Mouse (Mus musculus): ENCODE data around the gene Il17d.

Gene Il17d

DNA sequence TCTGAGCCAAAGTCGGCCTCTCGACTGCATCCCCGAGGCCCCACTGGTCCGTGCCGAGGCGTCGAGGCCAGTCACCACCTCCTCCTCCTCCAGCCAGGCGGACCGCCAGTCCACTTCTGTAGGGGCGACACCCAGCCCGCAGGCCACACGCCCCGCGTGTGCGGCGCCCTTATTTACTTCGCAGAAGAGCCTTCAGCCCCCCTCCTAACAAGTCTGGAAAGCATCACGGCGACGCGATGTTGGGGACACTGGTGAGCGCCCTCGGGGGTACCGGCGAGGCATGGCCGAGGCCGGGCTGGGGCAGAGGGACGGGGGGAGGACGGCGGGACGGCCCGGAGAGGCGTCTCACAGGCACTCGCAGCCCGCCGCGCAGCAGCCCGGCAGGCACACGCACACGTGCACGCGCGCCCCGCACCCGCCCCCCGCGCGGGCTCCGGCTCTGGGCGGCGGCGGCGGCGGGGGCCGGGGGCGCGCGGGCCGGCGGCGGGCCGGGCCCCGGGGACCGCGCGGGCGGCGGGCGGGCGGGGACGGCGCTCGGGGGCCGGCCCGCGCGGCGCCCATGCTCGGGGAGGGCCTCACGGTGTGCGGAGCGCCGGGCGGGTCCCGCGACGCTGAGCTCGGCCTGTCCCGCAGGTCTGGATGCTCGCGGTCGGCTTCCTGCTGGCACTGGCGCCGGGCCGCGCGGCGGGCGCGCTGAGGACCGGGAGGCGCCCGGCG lies at the start of gene Il17d:
Gene Il17d (plus strand): TSS at position 107 of the 717 bp plus-strand sequence.
- peak in 1 of 2 experiments; percentile 37 for DNase-seq (ENCODE audit: low spot score in 2 of 2)

DNA sequence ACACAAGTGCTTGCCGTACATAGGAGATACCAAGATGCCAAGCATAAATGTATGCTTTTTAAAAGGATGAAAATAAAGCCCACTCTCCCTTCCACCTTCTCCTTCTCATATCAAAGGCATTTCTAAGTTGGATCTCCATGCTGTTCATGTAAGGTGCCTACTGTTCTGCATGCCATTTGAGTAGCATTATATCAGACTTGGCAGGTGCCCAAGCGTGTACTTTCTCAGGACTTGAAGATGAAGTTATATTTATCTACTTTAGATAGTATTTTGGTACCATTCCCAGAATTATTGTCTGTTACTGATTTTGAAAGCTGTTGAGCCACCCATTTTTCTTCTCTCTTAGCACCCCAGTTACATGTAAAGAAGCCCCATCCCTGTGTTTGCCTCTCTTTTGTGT lies 49.5 kb upstream of the Il17d start:
- no peak for DNase-seq (ENCODE audit: low spot score in 2 of 2)

DNA sequence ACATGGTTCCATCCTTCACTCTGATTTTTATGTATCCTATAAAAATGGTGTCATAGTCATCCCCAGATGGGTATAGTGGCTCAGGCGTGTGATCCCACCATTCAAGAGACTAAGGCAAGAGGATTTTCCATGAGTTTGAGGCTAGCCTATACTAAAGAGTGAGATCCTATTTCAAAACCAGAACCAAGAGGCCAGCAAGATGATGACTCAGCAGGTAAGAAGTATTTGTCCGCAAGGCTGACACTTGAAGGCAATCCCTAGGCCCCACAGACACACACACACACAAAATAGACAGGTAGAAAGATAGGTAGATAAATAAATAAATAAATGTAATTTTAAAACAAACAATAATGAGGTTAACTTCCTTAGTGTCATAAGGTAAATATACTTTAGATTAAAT lies 42.3 kb upstream of the Il17d start:
- no peak for DNase-seq (ENCODE audit: low spot score in 2 of 2)

DNA sequence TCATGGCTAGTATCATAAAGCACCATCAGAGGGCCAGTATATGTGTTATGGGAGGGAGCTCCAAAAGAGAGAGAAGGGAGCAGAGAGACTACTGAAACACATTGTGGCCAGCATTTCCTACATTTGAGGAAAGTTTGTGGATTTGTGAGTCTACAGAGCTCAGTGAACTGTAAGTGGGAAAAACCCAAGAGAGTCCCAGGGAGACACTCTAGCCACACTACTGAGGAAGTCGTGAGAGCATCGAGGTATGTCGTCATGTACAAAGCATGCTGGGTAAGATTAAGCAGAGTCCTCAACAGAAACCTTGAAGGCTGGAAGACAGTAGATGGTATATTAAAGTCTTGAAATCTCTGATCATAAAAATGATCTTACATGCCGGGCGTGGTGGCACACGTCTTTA lies 40.4 kb upstream of the Il17d start:
- no peak for DNase-seq (ENCODE audit: low spot score in 2 of 2)

DNA sequence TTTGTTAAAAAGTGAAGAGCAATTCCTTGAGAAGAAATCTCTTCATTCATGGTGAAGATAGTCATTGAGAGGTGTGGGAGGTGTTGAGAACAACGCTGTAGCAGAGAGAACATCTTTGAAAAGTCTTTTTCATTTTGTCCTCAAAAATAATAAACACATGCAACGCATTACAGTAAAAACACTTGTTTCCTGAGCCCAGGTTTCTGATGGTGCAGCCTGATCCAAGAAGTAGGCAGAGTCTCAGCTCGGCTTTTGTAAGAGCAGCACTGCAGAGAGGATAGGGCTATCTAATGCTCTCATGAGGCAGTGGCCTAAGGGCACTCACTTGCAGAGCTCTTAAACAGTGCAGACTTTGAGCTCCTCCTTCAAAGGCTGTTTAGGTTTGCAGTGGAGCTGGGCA lies 34.9 kb upstream of the Il17d start:
- DNase-seq (ENCODE audit: low spot score in 2 of 2): no peak

DNA sequence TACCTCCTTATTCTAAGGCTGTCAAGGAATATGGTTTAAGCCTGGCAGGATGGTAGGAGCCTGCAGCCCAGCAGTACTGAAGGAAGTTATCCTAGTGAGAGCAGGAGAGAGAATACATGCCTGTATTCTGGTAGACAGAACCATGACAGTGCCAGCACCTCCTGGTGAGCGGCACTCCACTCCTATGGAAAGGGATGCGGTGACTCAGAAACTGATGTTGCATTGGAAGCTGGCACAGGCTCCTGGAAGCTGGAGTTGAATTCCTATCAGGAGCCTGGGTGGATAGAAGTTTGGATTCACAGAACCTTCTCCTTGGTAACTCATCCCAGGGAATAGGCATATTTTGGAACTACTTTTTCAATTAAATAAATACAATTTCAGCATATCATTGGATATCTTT lies 30.7 kb upstream of the Il17d start:
- no peak for DNase-seq (ENCODE audit: low spot score in 2 of 2)

DNA sequence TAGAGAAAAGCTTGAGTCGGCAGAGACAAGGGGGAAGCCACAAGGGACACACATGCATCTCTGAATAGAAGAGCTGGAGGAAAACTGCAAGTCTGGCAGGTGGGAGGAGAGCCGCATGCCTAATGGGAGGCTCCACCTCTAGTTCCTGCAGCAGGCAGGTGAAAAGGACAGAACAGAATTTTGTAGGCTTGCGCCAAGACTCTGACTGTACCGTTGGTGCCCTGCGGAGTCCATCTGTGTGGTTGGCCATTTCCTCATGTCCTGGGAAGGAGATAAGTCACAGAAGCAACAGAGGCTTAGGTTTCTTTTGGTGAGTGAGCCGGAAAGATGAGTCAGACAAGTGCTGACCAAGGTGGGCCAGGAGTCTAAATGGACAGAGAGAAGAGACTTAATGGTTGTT lies 20.8 kb upstream of the Il17d start:
- DNase-seq (ENCODE audit: low spot score in 2 of 2): peak in 1 of 2 experiments; percentile 12

DNA sequence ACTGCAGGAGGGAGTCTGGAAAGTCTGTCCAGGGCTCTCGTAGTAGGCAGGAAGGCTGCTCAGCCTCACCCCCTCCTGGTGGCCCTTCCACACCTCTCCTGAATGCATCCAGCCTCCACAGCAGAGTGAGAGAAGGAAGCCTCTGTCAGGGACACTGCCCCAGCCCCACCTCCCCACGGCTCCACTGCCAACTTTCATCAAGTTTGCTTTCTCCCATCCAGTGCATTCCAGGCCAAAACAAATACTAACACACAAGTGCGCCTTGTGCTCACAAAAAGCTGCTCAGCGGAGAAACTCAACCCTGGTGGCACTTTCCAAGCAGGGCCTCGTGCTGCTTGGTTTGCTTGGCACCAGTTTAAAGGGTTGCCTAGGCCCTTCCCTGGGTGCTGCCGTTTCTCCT lies 15.0 kb upstream of the Il17d start:
- no peak for DNase-seq (ENCODE audit: low spot score in 2 of 2)

DNA sequence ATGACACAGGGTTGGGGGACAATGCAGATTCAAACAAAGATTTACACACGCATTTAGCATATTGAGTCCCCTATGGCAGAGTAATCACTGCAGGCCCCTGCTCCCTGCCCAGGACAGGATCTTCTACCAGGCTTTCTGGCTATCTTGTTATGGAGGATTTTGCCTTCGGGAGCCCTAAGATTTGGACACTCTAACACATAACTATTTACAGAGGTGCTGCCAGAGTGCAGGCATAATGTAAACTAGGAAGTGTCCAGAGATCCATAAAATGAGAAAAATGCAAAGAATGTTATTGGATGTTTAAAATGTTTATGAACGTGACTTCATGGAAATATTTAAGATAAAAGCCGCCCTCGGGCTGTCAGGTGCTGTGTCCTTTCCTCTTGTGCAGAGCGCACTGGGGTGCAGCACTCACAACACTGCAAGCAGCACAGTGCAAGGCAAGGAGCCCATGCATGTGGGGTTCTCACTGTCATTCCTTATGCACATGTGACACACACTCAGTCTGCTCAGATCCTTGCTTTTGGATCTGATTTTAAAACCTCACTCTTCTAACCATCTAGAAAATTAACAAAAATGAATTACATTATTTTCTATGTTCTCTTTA lies 9.3 kb upstream of the Il17d start:
- DNase-seq (ENCODE audit: low spot score in 2 of 2): no peak

DNA sequence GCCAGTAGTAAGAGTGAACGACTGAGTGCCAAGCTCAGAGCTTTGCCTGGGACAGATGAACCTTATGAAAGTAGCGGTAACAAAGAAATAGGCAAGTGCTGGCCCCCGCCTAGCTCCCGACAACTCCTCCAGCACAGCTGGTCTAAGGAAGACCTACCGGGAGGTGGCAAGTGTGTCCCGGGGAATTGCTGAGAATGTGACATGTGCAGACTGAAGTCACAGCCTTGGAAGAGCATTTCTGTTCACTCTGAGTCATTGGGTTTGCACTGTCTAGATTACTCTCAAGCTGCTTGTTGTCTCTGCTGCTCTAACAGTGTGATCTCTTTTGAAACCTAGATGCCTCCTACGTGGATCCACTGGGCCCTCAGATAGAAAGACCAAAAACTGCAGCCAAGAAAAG lies 7.6 kb upstream of the Il17d start:
- no peak for DNase-seq (ENCODE audit: low spot score in 2 of 2)

DNA sequence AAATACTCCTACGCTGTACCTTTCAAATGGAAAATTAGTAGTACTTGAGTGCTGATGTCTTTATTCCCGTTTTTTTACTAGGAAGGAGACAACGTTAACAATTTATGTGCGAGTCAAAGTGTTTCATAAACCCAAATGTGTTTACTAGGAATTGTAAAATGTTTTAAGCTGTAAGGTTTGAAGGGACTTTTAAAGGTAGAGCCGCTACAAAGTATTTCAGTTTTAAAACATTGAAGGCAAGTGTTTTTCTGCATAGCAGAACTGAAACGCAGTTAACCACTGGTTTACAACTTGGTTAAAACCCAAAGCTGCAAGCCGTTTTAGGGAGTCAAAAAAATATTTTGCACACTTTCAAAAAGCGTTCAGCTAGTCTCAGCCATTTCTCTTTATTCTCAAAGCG lies 815 bp upstream of the Il17d start:
- DNase-seq (ENCODE audit: low spot score in 2 of 2): no peak

DNA sequence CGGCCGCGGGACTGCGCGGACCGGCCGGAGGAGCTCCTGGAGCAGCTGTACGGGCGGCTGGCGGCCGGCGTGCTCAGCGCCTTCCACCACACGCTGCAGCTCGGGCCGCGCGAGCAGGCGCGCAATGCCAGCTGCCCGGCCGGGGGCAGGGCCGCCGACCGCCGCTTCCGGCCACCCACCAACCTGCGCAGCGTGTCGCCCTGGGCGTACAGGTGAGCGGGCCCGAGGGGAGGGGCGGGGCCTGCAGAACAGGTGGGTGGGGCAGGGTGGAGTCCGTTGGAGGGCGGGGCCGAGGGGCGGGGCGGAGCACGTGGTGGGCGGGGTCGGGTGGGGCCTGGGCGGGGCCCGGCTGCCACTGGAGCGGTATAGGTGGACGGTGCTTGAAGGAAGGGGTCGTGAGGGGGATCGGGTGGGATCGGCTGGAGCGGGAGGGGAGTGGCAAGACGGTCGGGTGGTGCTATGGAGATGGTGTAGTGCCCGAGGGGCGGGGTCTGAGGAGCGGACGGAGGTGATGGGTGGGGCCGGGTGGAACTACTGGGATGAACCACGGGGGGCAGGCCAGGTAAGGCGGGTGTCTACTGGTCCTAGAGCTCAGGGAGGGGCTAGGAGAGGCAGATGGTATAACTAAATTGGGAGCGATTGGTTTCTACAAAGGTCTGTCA lies 942 bp downstream of the Il17d start:
- peak; percentile 70 to 75 for DNase-seq (ENCODE audit: low spot score in 2 of 2)

DNA sequence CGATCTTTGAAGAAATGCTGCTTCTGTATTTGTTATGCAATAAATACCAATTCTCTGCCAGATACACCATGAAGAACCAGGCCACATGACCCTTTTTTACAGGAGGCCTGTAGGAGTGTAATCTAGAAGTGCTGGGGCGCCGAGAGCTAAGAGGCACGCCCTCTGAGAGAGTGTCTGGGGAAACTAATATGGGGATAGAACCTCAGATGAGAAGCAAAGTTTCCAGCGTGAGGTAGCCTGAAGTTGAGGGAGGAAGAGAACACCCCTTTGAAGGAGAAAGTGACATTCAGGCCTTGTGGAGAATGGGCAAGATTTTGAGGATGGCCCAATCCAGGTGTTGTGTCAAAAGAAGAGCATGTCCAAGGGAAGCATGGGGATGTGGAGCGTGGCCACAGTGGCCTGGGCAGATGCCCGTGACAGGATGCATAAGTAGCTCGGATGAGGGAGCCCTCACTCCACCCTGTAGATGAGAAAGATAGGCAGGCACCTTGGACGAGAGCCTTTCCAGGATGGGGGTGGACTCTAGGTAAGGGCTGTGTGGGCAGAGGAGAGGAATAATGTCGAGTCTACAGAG lies 1.6 kb downstream of the Il17d start:
- no peak for DNase-seq (ENCODE audit: low spot score in 2 of 2)

DNA sequence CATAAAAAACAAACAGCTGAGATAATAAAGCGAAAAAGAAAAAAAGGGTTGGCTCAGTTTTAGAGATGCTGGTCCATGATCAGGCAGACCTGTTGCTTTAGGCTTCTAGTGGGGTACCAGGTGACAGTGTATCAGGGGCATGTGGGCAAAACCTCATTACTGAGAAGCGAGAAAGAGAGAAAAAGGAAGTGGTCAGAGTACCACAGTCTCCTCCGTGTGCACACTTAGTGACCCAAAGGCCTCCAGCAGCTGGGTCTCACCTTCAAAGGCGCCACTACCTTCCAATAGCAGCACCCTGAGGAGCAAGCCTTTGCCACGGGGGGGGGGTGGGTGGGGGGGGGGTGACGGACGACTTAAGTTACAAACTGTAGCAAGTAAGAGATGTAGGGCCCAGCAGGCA lies 2.5 kb downstream of the Il17d start:
- DNase-seq (ENCODE audit: low spot score in 2 of 2): no peak

DNA sequence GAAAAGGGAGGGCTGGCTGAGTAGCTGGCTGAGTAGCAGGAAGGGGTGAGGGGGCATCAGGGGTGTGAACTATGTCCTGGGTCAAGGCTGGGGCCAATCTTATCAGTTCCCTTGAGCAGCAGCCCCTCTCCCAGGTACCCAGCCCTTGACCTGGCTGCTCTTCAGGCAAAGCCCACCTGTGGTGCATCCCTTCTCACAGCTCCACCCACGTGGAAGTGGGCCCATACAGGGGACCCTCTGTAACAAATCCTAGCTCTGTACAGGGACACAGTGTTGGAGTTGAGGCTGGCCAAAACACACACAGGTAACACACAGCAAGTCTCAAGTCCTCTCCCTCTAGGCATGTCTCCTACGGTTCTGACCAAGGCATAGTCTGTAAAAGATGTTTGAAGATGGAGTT lies 3.0 kb downstream of the Il17d start:
- no peak for DNase-seq (ENCODE audit: low spot score in 2 of 2)

DNA sequence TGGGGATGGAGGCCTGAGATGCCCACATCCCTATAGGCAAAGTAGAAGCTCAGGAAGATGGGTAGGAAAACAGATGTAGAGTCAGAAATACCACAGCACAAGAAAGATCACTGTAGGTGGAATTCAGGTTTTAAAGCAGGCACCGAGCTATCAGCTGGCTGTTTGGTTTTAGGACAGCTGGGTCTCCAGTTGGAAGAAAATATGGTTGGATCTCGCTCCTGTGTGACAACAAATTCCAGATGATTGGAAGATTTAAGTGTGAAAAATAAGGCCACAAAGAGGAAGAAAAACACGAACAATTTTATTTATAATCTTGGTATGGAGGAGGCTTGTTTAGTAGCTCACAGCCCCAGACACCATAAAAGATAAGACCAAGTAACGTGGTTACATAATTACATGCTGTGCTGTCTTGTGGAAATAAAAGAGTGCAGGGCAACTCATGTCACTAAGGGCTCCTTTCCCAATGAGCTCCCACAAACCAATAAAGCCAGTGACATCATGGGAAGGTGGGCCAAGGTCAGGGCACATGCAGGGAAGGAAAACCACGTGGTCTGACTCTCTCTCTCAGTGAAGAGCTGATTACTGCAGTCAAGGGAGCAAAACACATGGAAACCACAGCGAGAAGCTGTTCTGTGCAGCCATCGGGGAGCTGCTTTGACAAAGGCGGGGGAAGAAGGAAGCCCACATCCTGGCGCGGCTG lies 4.7 kb downstream of the Il17d start:
- DNase-seq (ENCODE audit: low spot score in 2 of 2): no peak

DNA sequence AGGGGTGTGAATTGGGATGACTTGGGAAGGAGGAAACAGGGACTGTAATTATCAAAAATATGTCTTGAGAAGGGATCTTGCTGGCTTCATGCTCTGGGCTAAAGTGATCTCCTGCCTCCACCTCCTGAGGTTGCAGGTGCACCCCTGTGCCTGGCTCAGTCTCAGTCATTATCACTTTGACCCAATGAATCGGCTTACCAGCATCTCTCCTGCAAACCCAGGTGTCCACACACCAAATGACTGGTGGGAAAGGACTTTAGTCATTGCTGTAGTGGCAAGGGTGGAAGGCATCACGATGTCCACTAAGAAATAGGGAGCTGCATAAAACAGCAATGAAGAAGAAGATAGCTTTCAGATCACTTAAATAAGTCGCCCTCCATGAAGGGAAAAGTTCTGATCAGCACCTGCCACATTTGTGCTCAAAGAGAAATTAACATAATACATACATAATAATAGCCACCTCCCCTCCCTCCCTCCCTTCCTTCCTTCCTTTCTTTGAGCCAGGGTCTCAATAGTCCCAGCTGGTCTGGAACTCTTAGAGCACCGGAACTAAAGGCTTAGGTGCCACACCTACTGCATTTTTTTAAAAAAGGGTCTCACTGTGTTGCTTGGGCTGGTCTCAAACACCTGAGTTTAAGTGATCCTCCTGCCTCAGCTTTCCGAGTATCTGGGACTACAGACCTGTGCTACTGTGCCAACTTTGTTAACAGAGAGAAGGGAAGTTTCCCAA lies 5.4 kb downstream of the Il17d start:
- DNase-seq (ENCODE audit: low spot score in 2 of 2): no peak

DNA sequence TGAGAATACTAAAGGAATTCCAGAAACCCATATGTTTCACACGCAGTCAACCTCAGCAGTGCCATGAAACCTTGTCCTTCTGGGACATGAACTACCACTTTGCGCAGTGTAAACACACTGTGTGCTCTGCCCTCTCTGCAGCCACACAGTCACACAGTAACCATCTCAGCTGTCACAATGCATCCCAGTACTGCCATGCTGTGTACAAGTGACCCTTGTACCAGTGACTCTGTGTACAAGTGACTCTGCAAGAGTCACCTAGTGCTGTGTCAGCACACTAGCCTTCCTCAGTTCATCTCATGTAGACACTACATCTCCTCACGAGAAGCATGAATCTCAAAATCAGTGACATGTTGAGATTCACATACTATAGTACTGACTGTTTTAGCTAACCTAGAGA lies 8.0 kb downstream of the Il17d start:
- no peak for DNase-seq (ENCODE audit: low spot score in 2 of 2)

DNA sequence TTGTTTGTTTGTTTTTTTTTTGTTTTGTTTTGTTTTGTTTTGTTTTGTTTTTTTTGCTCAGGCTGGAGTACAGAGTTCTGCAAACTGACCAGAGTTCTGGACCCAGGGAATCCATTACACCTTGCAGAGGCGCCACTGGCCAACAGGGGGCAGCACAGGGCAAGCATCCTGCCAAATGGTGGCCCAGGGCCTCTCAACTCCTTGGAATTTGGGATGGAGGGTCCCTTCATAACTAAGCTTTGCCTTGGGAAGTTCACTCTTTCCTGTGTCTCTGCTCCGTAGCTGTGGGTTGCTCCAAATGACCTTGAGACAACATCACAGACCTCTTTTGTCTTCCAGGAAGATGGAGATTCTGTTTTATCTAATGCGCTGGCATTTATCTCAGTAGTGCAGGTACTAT lies 8.6 kb downstream of the Il17d start:
- peak in 1 of 2 experiments; percentile 73 for DNase-seq (ENCODE audit: low spot score in 2 of 2)

DNA sequence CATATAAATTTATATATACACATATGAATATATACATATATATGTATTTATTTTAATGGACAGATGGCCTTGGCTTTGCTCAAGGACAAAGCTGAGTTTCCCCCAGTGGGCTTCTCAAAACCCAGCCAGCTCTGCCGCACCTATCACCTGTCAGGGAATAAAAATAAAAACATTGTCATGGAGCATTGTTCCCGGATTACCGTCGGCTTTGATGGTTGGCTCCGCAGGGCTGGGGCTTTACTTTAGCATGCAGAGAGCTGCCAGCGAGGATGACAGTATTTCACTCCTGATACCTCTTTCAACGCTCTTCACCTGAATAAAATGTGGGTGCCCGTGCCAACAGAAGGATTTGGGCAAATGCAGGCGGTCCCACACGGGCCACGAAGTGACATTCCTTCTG lies 9.3 kb downstream of the Il17d start:
- no peak for DNase-seq (ENCODE audit: low spot score in 2 of 2)

DNA sequence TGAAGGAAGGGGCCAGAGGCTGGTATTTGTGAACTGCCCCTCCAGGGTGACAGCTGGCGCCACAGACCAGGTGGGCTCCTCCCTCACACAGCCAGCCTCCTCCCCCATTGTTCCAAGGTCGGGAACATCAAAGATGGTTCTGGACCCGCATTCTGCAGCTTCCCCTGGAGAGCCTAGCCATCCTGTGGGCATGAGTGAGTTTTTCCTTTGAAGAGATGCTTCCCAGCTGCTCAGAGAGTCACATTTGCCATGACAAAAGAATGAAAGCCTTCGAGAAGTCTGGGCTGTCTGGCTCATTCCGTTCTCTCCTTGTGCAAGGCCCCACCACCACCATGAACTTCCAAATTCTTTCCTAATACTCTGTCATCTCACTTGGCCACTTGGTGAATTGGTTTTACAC lies 9.8 kb downstream of the Il17d start:
- DNase-seq (ENCODE audit: low spot score in 2 of 2): no peak

DNA sequence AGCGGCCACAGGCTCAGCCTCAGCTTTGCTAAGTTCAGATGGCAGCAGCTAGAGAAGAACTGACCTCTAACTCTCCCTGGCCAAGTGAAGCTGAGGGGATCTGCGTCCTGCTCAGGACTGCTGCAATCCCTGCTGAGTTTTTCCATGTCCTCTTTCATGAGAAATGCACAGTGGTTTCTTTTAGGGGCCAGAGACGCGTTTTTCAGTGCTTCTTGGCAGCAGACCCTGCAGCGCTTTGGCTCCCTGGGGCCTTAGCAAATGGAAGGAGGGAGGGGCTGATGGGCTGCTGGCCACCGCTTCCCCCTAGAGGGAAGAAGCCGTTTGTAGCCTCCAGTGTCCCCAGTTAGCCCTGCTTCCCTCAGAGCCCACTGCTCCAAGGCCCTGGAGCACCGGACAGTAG lies 10.4 kb downstream of the Il17d start:
- DNase-seq (ENCODE audit: low spot score in 2 of 2): peak in 1 of 2 experiments; percentile 53

All from urinary bladder, postnatal 4 days (tissue).